18 mouse cellular contexts compared by ENCODE assay signal in genomic region chr4:116910489-116911181, GRCm38 (mm10). TPM values are rescaled to one million over a fixed set of nuclear protein-coding genes. Genes with fewer than 3 reads are reported as not detected.
A peak's percentile ranks its signal among the peaks of the same experiment; 100 is the strongest.
DNase-seq lines count a peak whose midpoint lies in the region; ATAC-seq and TF ChIP-seq lines count a peak whose summit lies in the region.
"Had no signal": no experiment of that assay in that cellular context is flagged by ENCODE, and none has a peak within 500 bp of the region (broad histone marks: within the 10 kb centered on the region; RNA-seq: fewer than 3 reads in every experiment).

No protein-coding gene starts in this region.

- no peaks in the 10 kb centered on the region for H3K36me3 ChIP-seq in hindbrain, embryonic 10.5 days
- H3K36me3 ChIP-seq in hindbrain, postnatal 0 days (ENCODE audit: insufficient read depth, low read length), result no peaks in the 10 kb centered on the region
- H3K36me3 ChIP-seq in forebrain, embryonic 16.5 days (ENCODE audit: control insufficient read depth, insufficient read depth), result no peaks in the 10 kb centered on the region
- no peaks in the 10 kb centered on the region for H3K36me3 ChIP-seq in midbrain, embryonic 16.5 days (ENCODE audit: control insufficient read depth, insufficient read depth, low read length)
- H3K36me3 ChIP-seq: limb, embryonic 15.5 days; neural tube, embryonic 12.5 days had no signal

- H3K9me3 ChIP-seq in hindbrain, embryonic 10.5 days, result no peaks in the 10 kb centered on the region
- H3K9me3 ChIP-seq in hindbrain, postnatal 0 days (ENCODE audit: low read length), result no peaks in the 10 kb centered on the region
- no peaks in the 10 kb centered on the region for H3K9me3 ChIP-seq in forebrain, embryonic 16.5 days (ENCODE audit: control insufficient read depth, low read length)
- H3K9me3 ChIP-seq in midbrain, embryonic 16.5 days (replicated peaks; ENCODE audit: control insufficient read depth, low read length, poor library complexity, severe bottlenecking), result no peaks in the 10 kb centered on the region
- H3K9me3 ChIP-seq: limb, embryonic 15.5 days; neural tube, embryonic 12.5 days had no signal

- DNase-seq in hindbrain, embryonic 10.5 days (ENCODE audit: low spot score), result no peak
- DNase-seq in hindbrain, postnatal 0 days (ENCODE audit: low spot score), result no peak
- peak; percentile 27 for DNase-seq in brain, adult 2 months (ENCODE audit: low read depth, low spot score)
- DNase-seq in thymus, postnatal 36 days, result no peak
- DNase-seq in frontal cortex, postnatal 36 days (ENCODE audit: low spot score in 2 of 2), result no peak
- DNase-seq in spleen, postnatal 4 days (ENCODE audit: low spot score in 2 of 2), result no peak
- DNase-seq: adrenal gland, postnatal 14 days; cerebellum, adult 9-11 months; gastrocnemius, postnatal 10 days; heart, adult 18-20 months; kidney, adult 8-10 months; kidney, postnatal 36 days; lung, postnatal 10 days; thymus, postnatal 4 days had no signal

- H3K27ac ChIP-seq in hindbrain, embryonic 10.5 days, result peak overlapping the region; percentile 78
- H3K27ac ChIP-seq in hindbrain, postnatal 0 days, result no peak overlapping the region
- peak overlapping the region; percentile 63 for H3K27ac ChIP-seq in forebrain, embryonic 16.5 days (ENCODE audit: low read length)
- 0 out of 2 replicates have a peak overlapping the region, but pooled peaks have one; percentile 42 for H3K27ac ChIP-seq in midbrain, embryonic 16.5 days (ENCODE audit: low read length)
- H3K27ac ChIP-seq: limb, embryonic 15.5 days; neural tube, embryonic 12.5 days had no signal

- peaks cover 15% of the 10 kb centered on the region for H3K4me1 ChIP-seq in hindbrain, embryonic 10.5 days (replicated peaks)
- no peaks in the 10 kb centered on the region; the same call in 1 of the 2 replicates for H3K4me1 ChIP-seq in hindbrain, postnatal 0 days (ENCODE audit: insufficient read depth, low read length)
- H3K4me1 ChIP-seq in forebrain, embryonic 16.5 days (replicated peaks; ENCODE audit: control insufficient read depth, insufficient read depth, low read length), result peaks cover 9% of the 10 kb centered on the region; the same call in 1 of the 2 replicates
- peaks cover 11% of the 10 kb centered on the region for H3K4me1 ChIP-seq in midbrain, embryonic 16.5 days (ENCODE audit: control insufficient read depth, insufficient read depth, low read length)
- H3K4me1 ChIP-seq: limb, embryonic 15.5 days; neural tube, embryonic 12.5 days had no signal

- 49% methylated on average over 4 of the region's 4 CpGs for WGBS in hindbrain, embryonic 10.5 days
- WGBS in hindbrain, postnatal 0 days, result 18% methylated on average over 4 of the region's 4 CpGs
- WGBS in forebrain, embryonic 16.5 days, result 4% methylated on average over 4 of the region's 4 CpGs
- 24% methylated on average over 4 of the region's 4 CpGs for WGBS in midbrain, embryonic 16.5 days

- no peak for ATAC-seq in hindbrain, postnatal 0 days
- peak; percentile 59 for ATAC-seq in forebrain, embryonic 16.5 days
- no peak for ATAC-seq in midbrain, embryonic 16.5 days

- H3K27me3 ChIP-seq in hindbrain, embryonic 10.5 days (ENCODE audit: insufficient read depth, poor library complexity, severe bottlenecking), result no peaks in the 10 kb centered on the region
- no peaks in the 10 kb centered on the region for H3K27me3 ChIP-seq in hindbrain, postnatal 0 days (ENCODE audit: insufficient read depth, low read length)
- no peaks in the 10 kb centered on the region for H3K27me3 ChIP-seq in forebrain, embryonic 16.5 days (replicated peaks; ENCODE audit: control insufficient read depth, insufficient read depth, low read length)
- no peaks in the 10 kb centered on the region for H3K27me3 ChIP-seq in midbrain, embryonic 16.5 days (ENCODE audit: control insufficient read depth, insufficient read depth, low read depth, low read length)
- H3K27me3 ChIP-seq: limb, embryonic 15.5 days; neural tube, embryonic 12.5 days had no signal

- TF ChIP-seq CTCF in hindbrain, postnatal 0 days (IDR thresholded peaks at IDR 0.05; ENCODE audit: low read depth), result no peak

- H3K9ac ChIP-seq in hindbrain, postnatal 0 days (replicated peaks; ENCODE audit: low read length), result no peak overlapping the region
- no peak overlapping the region for H3K9ac ChIP-seq in forebrain, embryonic 16.5 days (replicated peaks; ENCODE audit: low read depth, low read length)
- H3K9ac ChIP-seq in midbrain, embryonic 16.5 days (ENCODE audit: low read depth, low read length), result no peak overlapping the region
- H3K9ac ChIP-seq: limb, embryonic 15.5 days; neural tube, embryonic 12.5 days had no signal

- H3K4me3 ChIP-seq in hindbrain, embryonic 10.5 days, result no peak overlapping the region
- no peak overlapping the region for H3K4me3 ChIP-seq in hindbrain, postnatal 0 days (ENCODE audit: low read length)
- no peak overlapping the region for H3K4me3 ChIP-seq in forebrain, embryonic 16.5 days (replicated peaks; ENCODE audit: low read length)
- H3K4me3 ChIP-seq in midbrain, embryonic 16.5 days (ENCODE audit: low read depth, low read length), result no peak overlapping the region
- H3K4me3 ChIP-seq: limb, embryonic 15.5 days; neural tube, embryonic 12.5 days had no signal

- no peak overlapping the region for H3K4me2 ChIP-seq in hindbrain, postnatal 0 days (ENCODE audit: low read depth, low read length)
- H3K4me2 ChIP-seq in forebrain, embryonic 16.5 days (ENCODE audit: low read length), result no peak overlapping the region
- H3K4me2 ChIP-seq in midbrain, embryonic 16.5 days (ENCODE audit: low read length), result no peak overlapping the region
- H3K4me2 ChIP-seq: limb, embryonic 15.5 days; neural tube, embryonic 12.5 days had no signal

RNA-seq across cellular contexts. Expression of gene Zswim5, which starts 33.5 kb away (rescaled TPM):
- 6.1 and 7.6 TPM in 2 replicates for polyA plus RNA-seq in hindbrain, embryonic 10.5 days (2016; fragmentation: Nextera tagmentation; extraction: Ambion mirVana)
- total RNA-seq in hindbrain, postnatal 0 days (2014; rRNA removed), result 21.3 and 25.8 TPM in 2 replicates
- polyA plus RNA-seq in hindbrain, postnatal 0 days (2015; fragmentation: Nextera tagmentation; extraction: Ambion mirVana), result 2.3 and 2.4 TPM in 2 replicates
- 8.8 and 9.1 TPM in 2 replicates for polyA plus RNA-seq in forebrain, embryonic 16.5 days (2015; fragmentation: Nextera tagmentation; extraction: Ambion mirVana)
- polyA plus RNA-seq in midbrain, embryonic 16.5 days (2015; fragmentation: Nextera tagmentation; extraction: Ambion mirVana), result 4.2 and 5.1 TPM in 2 replicates
